Mouse (Mus musculus) stomach, postnatal 0 days (tissue): ENCODE measurements around the gene Tanc1. TPM values are rescaled to one million over a fixed set of nuclear protein-coding genes. Genes with fewer than 3 reads are reported as not detected.

ENCODE experiments used
- ATAC-seq: fragments of 200-750 bp; cut with Nextera tagmentation; 2 replicates; pipeline ENCODE4 v1.8.0; 2017; ENCODE audit not compliant: low FRiP score, low TSS enrichment
- DNase-seq: peaks from one replicate; pipeline ENCODE4 v3.0.0-alpha.2; 2016; ENCODE audit warnings: low spot score
- H3K27ac ChIP-seq: fragments of 300-500 bp; sonication (generic); replicated peaks from 2 replicates; pipeline ENCODE4 v1.5.1; 2014; ENCODE audit warnings: mild to moderate bottlenecking, control low read depth
- H3K27me3 ChIP-seq: fragments of 300-500 bp; sonication (generic); 2 replicates; pipeline ENCODE4 v1.6.1; 2014; ENCODE audit warnings: low read length; ENCODE audit not compliant: control insufficient read depth, insufficient read depth
- H3K36me3 ChIP-seq: fragments of 300-500 bp; sonication (generic); 2 replicates; pipeline ENCODE4 v1.6.1; 2014; ENCODE audit warnings: low read length, mixed read lengths; ENCODE audit not compliant: control insufficient read depth, insufficient read depth
- H3K4me1 ChIP-seq: fragments of 300-500 bp; sonication (generic); replicated peaks from 2 replicates; pipeline ENCODE4 v1.6.1; 2014; ENCODE audit warnings: antibody characterized with exemption; ENCODE audit not compliant: control insufficient read depth, insufficient read depth
- H3K4me2 ChIP-seq: fragments of 300-500 bp; sonication (generic); replicated peaks from 2 replicates; pipeline ENCODE4 v1.6.1; 2014; ENCODE audit warnings: low read depth, mild to moderate bottlenecking, control low read depth, moderate library complexity
- H3K4me3 ChIP-seq: fragments of 300-500 bp; sonication (generic); 2 replicates; pipeline ENCODE4 v1.5.1; 2014; ENCODE audit warnings: low read depth, low read length, control low read depth
- H3K9ac ChIP-seq: fragments of 300-500 bp; sonication (generic); 2 replicates; pipeline ENCODE4 v1.6.1; 2014; ENCODE audit warnings: mild to moderate bottlenecking, low read length, control low read depth, mixed read lengths
- H3K9me3 ChIP-seq: fragments of 300-500 bp; sonication (generic); 2 replicates; pipeline ENCODE4 v1.6.1; 2016; ENCODE audit warnings: low read length; ENCODE audit not compliant: control insufficient read depth
- CTCF ChIP-seq: IDR thresholded peaks from 2 replicates; pipeline ENCODE4 v1.5.1; 2016; ENCODE audit warnings: antibody characterized with exemption, low read depth, mild to moderate bottlenecking, moderate library complexity
- EP300 ChIP-seq: optimal IDR thresholded peaks from 2 replicates; pipeline ENCODE3; 2016; ENCODE audit warnings: antibody characterized with exemption
- WGBS: fragments of 180-500 bp; shearing (Covaris S2); extraction: QIAGEN DNeasy Blood & Tissue Kit; methylation state at CpG from one replicate; pipeline ENCODE4 v1.1.7; 2014; 5-methylcytosine and 5-hydroxymethylcytosine counted together
- polyA plus RNA-seq: library from polyadenylated mRNA; unstranded; fragments of >200 nt; fragmentation: Nextera tagmentation; extraction: Ambion mirVana; gene quantifications from 2 replicates; pipeline ENCODE4 v1.2.1, GENCODE M21; 2015

Tanc1 gene
- polyA plus RNA-seq, 1 experiment from 2014 or later, result 13.4 TPM

DNA sequence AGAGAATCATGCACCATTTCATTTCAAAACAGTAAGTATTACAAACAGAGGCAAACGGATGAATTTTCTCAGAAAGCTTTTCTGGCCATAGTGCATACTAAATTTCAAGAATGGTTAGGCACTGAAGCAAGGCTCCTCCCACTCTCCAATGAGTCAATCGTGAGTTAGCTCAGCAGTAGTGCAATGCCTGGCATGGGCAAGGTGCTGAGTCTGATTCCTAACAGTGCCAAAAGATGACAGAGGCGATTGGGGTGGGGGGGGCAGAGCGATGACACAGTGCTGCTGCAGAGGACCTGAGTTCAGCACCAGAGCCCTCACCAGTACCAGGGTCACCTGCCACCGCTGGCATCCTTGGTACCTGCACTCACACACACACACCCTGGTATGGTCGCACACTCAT lies 258.7 kb downstream of the Tanc1 start:
- TF ChIP-seq EP300 (no peak), CTCF (no peak)
- no peaks in the 10 kb centered on the region for H3K9me3 ChIP-seq
- H3K27me3 ChIP-seq, result no peaks in the 10 kb centered on the region
- H3K36me3 ChIP-seq, result 0 out of 2 replicates have a peak, but pooled peaks cover 11% of the 10 kb centered on the region
- H3K27ac ChIP-seq, result no peak overlapping the region
- DNase-seq, result no peak
- no peaks in the 10 kb centered on the region for H3K4me1 ChIP-seq
- WGBS, result 80% methylated on average over 6 of the region's 6 CpGs
- no peak overlapping the region for H3K9ac ChIP-seq
- H3K4me2 ChIP-seq, result no peak overlapping the region
- no peak for ATAC-seq
- no peak overlapping the region for H3K4me3 ChIP-seq

DNA sequence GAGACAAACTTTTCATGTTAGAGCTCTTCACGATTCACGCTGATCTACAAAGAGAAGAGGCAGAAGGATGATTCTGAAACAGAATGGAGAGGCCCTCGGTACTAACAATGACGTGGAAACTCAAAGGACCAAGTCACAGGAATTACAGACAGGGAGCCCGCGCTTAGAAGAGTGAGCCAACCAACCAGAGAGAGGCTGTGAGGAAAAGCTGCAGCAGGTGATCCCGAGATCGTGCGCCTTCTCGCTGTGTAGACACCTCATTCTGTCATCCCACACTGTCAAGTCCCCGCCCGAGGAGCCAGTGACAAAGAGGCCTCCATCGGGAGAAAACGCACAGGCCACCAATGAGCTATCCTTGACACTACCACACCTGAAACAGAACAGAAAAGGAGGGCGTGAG lies 264.6 kb downstream of the Tanc1 start:
- no peak for TF ChIP-seq CTCF
- Histone ChIP-seq H3K36me3 (0 out of 2 replicates have a peak, but pooled peaks cover 11% of the 10 kb centered on the region), H3K4me2 (no peak overlapping the region), H3K4me1 (no peaks in the 10 kb centered on the region), H3K9me3 (no peaks in the 10 kb centered on the region), H3K9ac (no peak overlapping the region), H3K27ac (no peak overlapping the region), H3K4me3 (no peak overlapping the region), H3K27me3 (no peaks in the 10 kb centered on the region)
- ATAC-seq (no peak), DNase-seq (no peak)
- WGBS, result 82% methylated on average over 15 of the region's 15 CpGs

DNA sequence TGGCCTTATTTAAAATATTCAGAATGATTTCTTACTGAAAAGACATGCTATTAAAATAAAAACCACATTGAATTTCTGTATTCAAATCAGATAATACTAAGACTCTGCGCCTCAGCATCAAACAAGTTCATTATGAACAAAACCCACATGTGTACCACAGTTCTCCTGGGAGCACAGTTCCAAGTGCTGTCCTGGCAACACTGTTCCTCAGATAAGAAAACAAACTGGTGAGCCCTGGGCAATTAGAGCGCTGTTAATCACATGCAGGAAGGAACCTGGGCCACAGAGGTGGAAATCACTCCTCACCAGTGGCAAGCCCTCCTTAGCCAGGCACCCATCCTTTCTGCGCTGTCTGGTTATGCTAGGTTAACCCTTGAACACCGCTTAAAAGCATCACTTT lies 265.5 kb downstream of the Tanc1 start:
- TF ChIP-seq CTCF (no peak), EP300 (no peak)
- no peak for ATAC-seq

DNA sequence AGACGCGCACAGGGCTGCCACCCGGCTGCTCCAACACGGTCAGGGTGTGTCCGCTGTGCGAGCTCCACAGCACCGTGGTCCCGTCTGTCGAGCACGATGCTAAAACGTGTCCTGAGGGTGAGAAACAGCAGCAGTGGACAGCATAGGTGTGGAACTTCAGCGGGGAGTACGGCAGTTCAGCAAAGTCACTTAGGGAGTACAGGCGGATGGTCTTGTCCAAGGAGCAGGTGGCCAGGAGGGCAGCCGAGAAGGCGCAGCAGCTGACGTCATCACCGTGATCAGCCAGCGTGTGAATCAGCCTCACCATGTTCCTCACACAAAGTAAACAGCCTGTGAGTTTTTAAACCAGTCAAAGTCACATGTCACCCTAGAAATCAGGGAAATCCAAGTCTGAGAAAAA lies 266.4 kb downstream of the Tanc1 start:
- H3K9me3 ChIP-seq, result no peaks in the 10 kb centered on the region
- no peak overlapping the region for H3K27ac ChIP-seq
- H3K4me1 ChIP-seq, result no peaks in the 10 kb centered on the region
- H3K9ac ChIP-seq, result no peak overlapping the region
- H3K4me2 ChIP-seq, result no peak overlapping the region
- no peak for TF ChIP-seq CTCF
- TF ChIP-seq EP300, result no peak
- DNase-seq (peak; percentile 51), ATAC-seq (peak; percentile 21; the same call in 1 of the 2 replicates)
- no peaks in the 10 kb centered on the region for H3K27me3 ChIP-seq
- 0 out of 2 replicates have a peak, but pooled peaks cover 2% of the 10 kb centered on the region for H3K36me3 ChIP-seq
- no peak overlapping the region for H3K4me3 ChIP-seq
- WGBS, result 69% methylated on average over 19 of the region's 19 CpGs

More for the DNA sequence above, 265.5 kb downstream of the Tanc1 start:
- Histone ChIP-seq H3K4me2 (no peak overlapping the region), H3K9ac (no peak overlapping the region), H3K27ac (no peak overlapping the region), H3K4me3 (no peak overlapping the region), H3K27me3 (no peaks in the 10 kb centered on the region), H3K9me3 (no peaks in the 10 kb centered on the region), H3K4me1 (no peaks in the 10 kb centered on the region), H3K36me3 (0 out of 2 replicates have a peak, but pooled peaks cover 7% of the 10 kb centered on the region)
- WGBS, result 89% methylated on average over 4 of the region's 4 CpGs
- no peak for DNase-seq

GRCm38 (mm10) chr2:59881404-59881803 lies 269.6 kb downstream of the Tanc1 start:
- Histone ChIP-seq H3K9ac (peak overlapping the region; percentile 94; the same call in 1 of the 2 replicates), H3K36me3 (no peaks in the 10 kb centered on the region), H3K4me1 (no peaks in the 10 kb centered on the region), H3K27me3 (no peaks in the 10 kb centered on the region), H3K9me3 (no peaks in the 10 kb centered on the region), H3K4me2 (peak overlapping the region; percentile 67), H3K27ac (no peak overlapping the region), H3K4me3 (peak overlapping the region; percentile 84)
- DNase-seq, result no peak
- ATAC-seq, result no peak
- 61% methylated on average over 6 of the region's 6 CpGs for WGBS
- TF ChIP-seq CTCF (no peak), EP300 (no peak)

DNA sequence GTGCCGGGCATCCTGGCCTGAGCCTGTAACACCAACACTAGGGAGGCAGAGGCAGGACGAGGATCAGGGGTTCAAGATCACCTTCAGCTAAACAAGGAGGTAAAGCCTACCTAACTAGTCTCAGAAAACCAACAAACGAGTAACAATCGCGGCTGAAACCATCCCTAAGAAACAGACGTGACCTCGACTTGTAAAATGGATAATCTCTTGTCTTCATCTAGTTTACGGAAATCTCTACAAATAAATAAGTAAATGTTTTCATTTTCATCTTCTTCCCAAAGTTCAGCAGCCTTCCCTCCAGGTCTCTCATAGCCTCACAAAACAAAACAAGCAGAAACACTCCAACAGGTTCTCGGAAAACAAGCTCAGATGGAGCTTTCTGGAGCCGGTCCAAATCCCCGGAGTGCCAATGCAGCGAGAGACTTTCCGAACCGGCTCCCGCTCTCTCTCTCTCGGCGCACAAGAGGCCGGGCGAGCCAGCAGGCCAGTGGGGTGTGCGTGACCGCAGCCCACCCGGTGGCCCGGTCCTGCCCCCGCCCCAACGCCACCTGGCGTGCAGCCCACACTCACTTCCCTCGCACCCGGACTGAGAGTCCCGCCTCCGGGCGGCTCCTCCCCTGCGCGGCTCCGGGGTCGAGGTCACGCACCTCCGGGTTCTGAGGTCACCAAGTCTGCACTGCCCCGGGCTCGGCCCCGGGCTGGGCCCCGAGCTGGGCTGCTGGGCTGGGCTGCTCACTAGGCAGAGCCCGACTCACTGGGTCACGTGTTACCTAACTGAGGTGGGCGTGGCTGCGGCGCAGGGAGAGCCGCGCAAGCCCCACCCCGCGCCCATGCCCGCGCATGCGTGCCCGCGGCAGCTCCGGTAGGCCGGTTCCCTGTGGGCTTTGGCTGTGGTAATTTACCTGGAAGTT lies 270.2 kb downstream of the Tanc1 start, which contains the start of gene Wdsub1:
Gene Wdsub1 (minus strand): TSS at position 761 of the 911 bp plus-strand sequence.
- DNase-seq (peak; percentile 93), ATAC-seq (peak; percentile 99)
- no peaks in the 10 kb centered on the region for H3K36me3 ChIP-seq
- peak within 1 kb of the TSS; percentile 94 for H3K9ac ChIP-seq
- peak within 1 kb of the TSS; percentile 84 for H3K4me3 ChIP-seq
- peak within 1 kb of the TSS; percentile 90 for H3K27ac ChIP-seq
- no peaks in the 10 kb centered on the region for H3K4me1 ChIP-seq
- 2% methylated on average over 56 of the region's 57 CpGs for WGBS
- no peaks in the 10 kb centered on the region for H3K9me3 ChIP-seq
- H3K4me2 ChIP-seq, result peak within 1 kb of the TSS; percentile 67
- TF ChIP-seq EP300 (no peak), CTCF (peak; percentile 52; the same call in 1 of the 2 replicates)
- H3K27me3 ChIP-seq, result no peaks in the 10 kb centered on the region
